Mouse (Mus musculus) cerebellum, adult 2 months (tissue): ENCODE data around the gene Srsf3.

ENCODE experiments used
- CTCF ChIP-seq: fragments of 200-500 bp; IDR thresholded peaks from 2 replicates; pipeline ENCODE4 v1.5.1; 2011; ENCODE audit warnings: low read depth, mild to moderate bottlenecking, control low read depth, low read length, moderate library complexity, borderline replicate concordance; ENCODE audit not compliant: insufficient read depth
- POLR2A ChIP-seq: fragments of 200-500 bp; IDR thresholded peaks from 2 replicates; pipeline ENCODE4 v1.6.1; 2011; ENCODE audit warnings: low read length, control low read depth, borderline replicate concordance; ENCODE audit not compliant: insufficient read depth

- TF ChIP-seq CTCF (no peak), POLR2A (no peak)
Observed at GRCm38 (mm10) chr17:29005002-29005401, 27.4 kb upstream of the Srsf3 start.
